Mouse (Mus musculus): Measurements from ENCODE around the gene Crmp1. TPM values are rescaled to one million over a fixed set of nuclear protein-coding genes. Genes with fewer than 3 reads are reported as not detected.

Gene Crmp1
- polyA plus RNA-seq (2014; fragmentation: Nextera tagmentation; extraction: Ambion mirVana) = 340 and 413 TPM in 2 replicates

GRCm38 (mm10) chr5:37241651-37242151 lies at the start of gene Crmp1:
Gene Crmp1 (plus strand): TSS chr5:37241940.
- peak within 1 kb of the TSS; percentile 52 for H3K4me3 ChIP-seq (ENCODE audit: low read depth, low read length)
- WGBS = 2% methylated on average over 39 of the region's 56 CpGs
- peaks cover 3% of the 10 kb centered on the region; the same call in 1 of the 2 replicates for H3K4me1 ChIP-seq (replicated peaks; ENCODE audit: control insufficient read depth, insufficient read depth, low read length)
- DNase-seq (ENCODE audit: low spot score) (peak; percentile 94), ATAC-seq (ENCODE audit: low FRiP score) (peak; percentile 77)
- H3K4me2 ChIP-seq (replicated peaks; ENCODE audit: low read depth, low read length) = peak within 1 kb of the TSS; percentile 80
- no peaks in the 10 kb centered on the region for H3K36me3 ChIP-seq (ENCODE audit: control insufficient read depth, insufficient read depth, low read length)
- H3K27ac ChIP-seq (ENCODE audit: low read depth, low read length) = peak within 1 kb of the TSS; percentile 73
- peaks cover 35% of the 10 kb centered on the region for H3K27me3 ChIP-seq (ENCODE audit: control insufficient read depth, insufficient read depth, low read length)
- H3K9ac ChIP-seq (ENCODE audit: low read depth, low read length) = peak within 1 kb of the TSS; percentile 70
- H3K9me3 ChIP-seq (ENCODE audit: control insufficient read depth, low read length) = no peaks in the 10 kb centered on the region

- H3K27ac ChIP-seq (ENCODE audit: low read depth, low read length) = peak overlapping the region; percentile 54; the same call in 1 of the 2 replicates
- H3K4me2 ChIP-seq (replicated peaks; ENCODE audit: low read depth, low read length) = no peak overlapping the region
- 78% methylated on average over 8 of the region's 8 CpGs for WGBS
- H3K9me3 ChIP-seq (ENCODE audit: control insufficient read depth, low read length) = no peaks in the 10 kb centered on the region
- H3K4me1 ChIP-seq (replicated peaks; ENCODE audit: control insufficient read depth, insufficient read depth, low read length) = peaks cover 12% of the 10 kb centered on the region
- DNase-seq (ENCODE audit: low spot score) (no peak), ATAC-seq (ENCODE audit: low FRiP score) (no peak)
- H3K9ac ChIP-seq (ENCODE audit: low read depth, low read length) = no peak overlapping the region
- no peak overlapping the region for H3K4me3 ChIP-seq (ENCODE audit: low read depth, low read length)
- H3K27me3 ChIP-seq (ENCODE audit: control insufficient read depth, insufficient read depth, low read length) = no peaks in the 10 kb centered on the region
- no peaks in the 10 kb centered on the region for H3K36me3 ChIP-seq (ENCODE audit: control insufficient read depth, insufficient read depth, low read length)
Measured at GRCm38 (mm10) chr5:37196196-37196595, 45.5 kb upstream of the Crmp1 start.

DNA sequence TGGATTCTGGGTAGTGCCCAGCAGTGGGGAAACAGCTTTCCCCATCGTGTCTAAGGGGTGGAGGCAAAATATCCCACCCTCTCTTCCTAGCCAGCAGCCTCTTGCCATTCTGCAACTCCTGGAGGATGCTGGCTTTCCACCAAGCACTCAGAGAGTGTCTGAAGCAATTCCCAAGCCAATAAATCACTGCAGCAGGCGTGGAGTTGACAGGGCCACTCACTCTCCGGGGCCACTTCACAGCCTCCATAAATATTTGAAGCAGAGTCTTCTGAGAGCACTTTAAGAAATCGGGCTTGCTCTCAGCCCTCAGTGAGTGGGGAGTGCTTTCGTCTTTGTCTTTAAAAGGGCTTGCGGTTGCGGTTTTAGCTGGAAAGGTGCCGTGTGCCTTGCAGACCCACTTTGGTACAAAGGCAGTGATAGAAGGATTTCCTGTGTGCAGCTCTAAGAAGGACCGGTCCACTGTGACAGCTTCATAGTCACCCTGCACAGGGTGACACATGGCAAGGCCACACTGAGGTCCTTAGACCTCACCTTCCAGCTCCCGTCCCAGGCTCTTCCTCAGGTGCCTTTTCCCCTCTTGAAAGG lies 45.0 kb upstream of the Crmp1 start:
- no peak overlapping the region for H3K4me2 ChIP-seq (replicated peaks; ENCODE audit: low read depth, low read length)
- WGBS = 58% methylated on average over 10 of the region's 10 CpGs
- H3K4me1 ChIP-seq (replicated peaks; ENCODE audit: control insufficient read depth, insufficient read depth, low read length) = peaks cover 12% of the 10 kb centered on the region
- no peaks in the 10 kb centered on the region for H3K27me3 ChIP-seq (ENCODE audit: control insufficient read depth, insufficient read depth, low read length)
- H3K9ac ChIP-seq (ENCODE audit: low read depth, low read length) = no peak overlapping the region
- peak overlapping the region; percentile 54 for H3K27ac ChIP-seq (ENCODE audit: low read depth, low read length)
- DNase-seq (ENCODE audit: low spot score) = no peak
- H3K9me3 ChIP-seq (ENCODE audit: control insufficient read depth, low read length) = no peaks in the 10 kb centered on the region
- H3K4me3 ChIP-seq (ENCODE audit: low read depth, low read length) = no peak overlapping the region
- ATAC-seq (ENCODE audit: low FRiP score) = no peak
- no peaks in the 10 kb centered on the region for H3K36me3 ChIP-seq (ENCODE audit: control insufficient read depth, insufficient read depth, low read length)

- Histone ChIP-seq H3K9me3 (ENCODE audit: control insufficient read depth, low read length) (no peaks in the 10 kb centered on the region), H3K27ac (ENCODE audit: low read depth, low read length) (peak overlapping the region; percentile 54), H3K9ac (ENCODE audit: low read depth, low read length) (no peak overlapping the region), H3K36me3 (ENCODE audit: control insufficient read depth, insufficient read depth, low read length) (no peaks in the 10 kb centered on the region), H3K4me1 (replicated peaks; ENCODE audit: control insufficient read depth, insufficient read depth, low read length) (peaks cover 12% of the 10 kb centered on the region), H3K27me3 (ENCODE audit: control insufficient read depth, insufficient read depth, low read length) (no peaks in the 10 kb centered on the region), H3K4me2 (replicated peaks; ENCODE audit: low read depth, low read length) (no peak overlapping the region), H3K4me3 (ENCODE audit: low read depth, low read length) (no peak overlapping the region)
- 79% methylated on average over 3 of the region's 3 CpGs for WGBS
- DNase-seq (ENCODE audit: low spot score) (no peak), ATAC-seq (ENCODE audit: low FRiP score) (no peak)
Measured at GRCm38 (mm10) chr5:37197423-37197822, 44.3 kb upstream of the Crmp1 start.

DNA sequence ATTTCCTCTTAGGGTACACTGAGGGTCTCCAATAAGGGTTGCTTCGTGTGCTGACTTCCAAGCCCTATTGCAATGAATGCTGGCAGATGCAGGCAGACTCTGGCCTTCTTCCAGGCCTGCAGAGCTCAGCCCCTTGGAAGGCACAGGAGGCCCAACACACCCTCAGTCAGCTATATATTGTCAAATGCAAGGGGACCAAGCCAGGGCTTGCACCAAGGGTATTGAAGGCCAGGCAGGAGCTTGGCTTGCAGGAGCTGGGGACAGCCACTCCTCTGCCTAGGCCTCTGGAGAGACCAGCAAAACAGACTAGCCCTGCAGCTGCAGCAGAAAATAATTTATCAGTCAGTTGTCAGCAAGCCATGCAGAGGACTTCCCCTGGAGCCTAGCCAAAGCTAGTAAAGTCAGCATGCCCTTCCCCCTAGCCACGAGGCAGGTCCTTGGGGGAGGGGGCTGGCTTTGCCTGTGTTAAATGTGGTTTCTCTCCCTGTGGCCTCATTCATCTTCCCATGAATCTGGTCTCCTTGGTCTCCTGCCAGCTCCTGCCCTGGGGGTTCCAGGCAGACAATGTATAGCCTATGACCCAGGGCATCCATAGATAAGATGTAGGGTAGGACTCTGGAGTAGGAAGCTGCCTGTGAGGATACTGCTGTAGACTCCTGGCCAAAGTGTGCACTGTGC lies 43.6 kb upstream of the Crmp1 start:
- peak overlapping the region; percentile 54 for H3K27ac ChIP-seq (ENCODE audit: low read depth, low read length)
- H3K4me2 ChIP-seq (replicated peaks; ENCODE audit: low read depth, low read length) = no peak overlapping the region
- H3K27me3 ChIP-seq (ENCODE audit: control insufficient read depth, insufficient read depth, low read length) = no peaks in the 10 kb centered on the region
- peaks cover 12% of the 10 kb centered on the region for H3K4me1 ChIP-seq (replicated peaks; ENCODE audit: control insufficient read depth, insufficient read depth, low read length)
- no peak overlapping the region for H3K4me3 ChIP-seq (ENCODE audit: low read depth, low read length)
- no peaks in the 10 kb centered on the region for H3K36me3 ChIP-seq (ENCODE audit: control insufficient read depth, insufficient read depth, low read length)
- H3K9ac ChIP-seq (ENCODE audit: low read depth, low read length) = no peak overlapping the region
- H3K9me3 ChIP-seq (ENCODE audit: control insufficient read depth, low read length) = no peaks in the 10 kb centered on the region
- ATAC-seq (ENCODE audit: low FRiP score) (peak; percentile 53), DNase-seq (ENCODE audit: low spot score) (peak; percentile 68)
- 39% methylated on average over 2 of the region's 2 CpGs for WGBS

GRCm38 (mm10) chr5:37202285-37202684 lies 39.5 kb upstream of the Crmp1 start:
- no peaks in the 10 kb centered on the region for H3K9me3 ChIP-seq (ENCODE audit: control insufficient read depth, low read length)
- no peaks in the 10 kb centered on the region for H3K36me3 ChIP-seq (ENCODE audit: control insufficient read depth, insufficient read depth, low read length)
- peak overlapping the region; percentile 85 for H3K27ac ChIP-seq (ENCODE audit: low read depth, low read length)
- 0% methylated on average over 1 of the region's 1 CpGs for WGBS
- H3K9ac ChIP-seq (ENCODE audit: low read depth, low read length) = no peak overlapping the region
- ATAC-seq (ENCODE audit: low FRiP score) = peak; percentile 84
- DNase-seq (ENCODE audit: low spot score) = peak; percentile 84
- no peaks in the 10 kb centered on the region for H3K27me3 ChIP-seq (ENCODE audit: control insufficient read depth, insufficient read depth, low read length)
- no peak overlapping the region for H3K4me3 ChIP-seq (ENCODE audit: low read depth, low read length)
- H3K4me2 ChIP-seq (replicated peaks; ENCODE audit: low read depth, low read length) = no peak overlapping the region
- peaks cover 7% of the 10 kb centered on the region for H3K4me1 ChIP-seq (replicated peaks; ENCODE audit: control insufficient read depth, insufficient read depth, low read length)

GRCm38 (mm10) chr5:37204886-37205285 lies 36.9 kb upstream of the Crmp1 start:
- no peak overlapping the region for H3K9ac ChIP-seq (ENCODE audit: low read depth, low read length)
- H3K4me3 ChIP-seq (ENCODE audit: low read depth, low read length) = no peak overlapping the region
- no peak overlapping the region for H3K4me2 ChIP-seq (replicated peaks; ENCODE audit: low read depth, low read length)
- WGBS = 78% methylated on average over 7 of the region's 7 CpGs
- no peaks in the 10 kb centered on the region for H3K27me3 ChIP-seq (ENCODE audit: control insufficient read depth, insufficient read depth, low read length)
- peaks cover 2% of the 10 kb centered on the region; the same call in 1 of the 2 replicates for H3K4me1 ChIP-seq (replicated peaks; ENCODE audit: control insufficient read depth, insufficient read depth, low read length)
- ATAC-seq (ENCODE audit: low FRiP score) (no peak), DNase-seq (ENCODE audit: low spot score) (no peak)
- no peak overlapping the region for H3K27ac ChIP-seq (ENCODE audit: low read depth, low read length)
- no peaks in the 10 kb centered on the region for H3K9me3 ChIP-seq (ENCODE audit: control insufficient read depth, low read length)
- no peaks in the 10 kb centered on the region for H3K36me3 ChIP-seq (ENCODE audit: control insufficient read depth, insufficient read depth, low read length)

GRCm38 (mm10) chr5:37205420-37205819 lies 36.3 kb upstream of the Crmp1 start:
- ATAC-seq (ENCODE audit: low FRiP score) (no peak), DNase-seq (ENCODE audit: low spot score) (no peak)
- Histone ChIP-seq H3K4me2 (replicated peaks; ENCODE audit: low read depth, low read length) (no peak overlapping the region), H3K9me3 (ENCODE audit: control insufficient read depth, low read length) (no peaks in the 10 kb centered on the region), H3K4me3 (ENCODE audit: low read depth, low read length) (no peak overlapping the region), H3K27ac (ENCODE audit: low read depth, low read length) (no peak overlapping the region), H3K4me1 (replicated peaks; ENCODE audit: control insufficient read depth, insufficient read depth, low read length) (peaks cover 2% of the 10 kb centered on the region; the same call in 1 of the 2 replicates), H3K27me3 (ENCODE audit: control insufficient read depth, insufficient read depth, low read length) (no peaks in the 10 kb centered on the region), H3K9ac (ENCODE audit: low read depth, low read length) (no peak overlapping the region), H3K36me3 (ENCODE audit: control insufficient read depth, insufficient read depth, low read length) (no peaks in the 10 kb centered on the region)
- WGBS = 92% methylated on average over 1 of the region's 1 CpGs

DNA sequence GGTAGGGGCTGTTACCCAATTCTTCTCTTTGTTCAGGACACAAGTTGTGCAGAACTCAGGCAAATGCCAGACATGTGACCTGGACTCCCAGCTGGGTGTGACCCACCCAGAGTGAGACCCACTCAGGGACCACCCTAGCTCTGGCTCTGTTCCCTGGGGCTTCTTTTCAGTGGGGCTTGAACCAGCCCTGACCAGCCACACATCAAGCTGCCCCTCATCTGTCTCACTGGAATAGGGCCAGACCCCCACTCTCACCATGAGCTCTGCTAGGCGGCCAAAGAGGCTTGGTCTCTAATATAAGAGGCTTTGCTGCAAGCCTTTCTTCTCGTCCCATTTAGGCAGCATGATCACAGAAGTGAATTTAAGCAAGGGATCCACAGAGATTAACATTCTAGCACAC lies 35.4 kb upstream of the Crmp1 start:
- H3K4me1 ChIP-seq (replicated peaks; ENCODE audit: control insufficient read depth, insufficient read depth, low read length) = peaks cover 2% of the 10 kb centered on the region; the same call in 1 of the 2 replicates
- no peaks in the 10 kb centered on the region for H3K36me3 ChIP-seq (ENCODE audit: control insufficient read depth, insufficient read depth, low read length)
- H3K27ac ChIP-seq (ENCODE audit: low read depth, low read length) = no peak overlapping the region
- H3K4me3 ChIP-seq (ENCODE audit: low read depth, low read length) = no peak overlapping the region
- H3K9me3 ChIP-seq (ENCODE audit: control insufficient read depth, low read length) = no peaks in the 10 kb centered on the region
- no peak overlapping the region for H3K4me2 ChIP-seq (replicated peaks; ENCODE audit: low read depth, low read length)
- DNase-seq (ENCODE audit: low spot score) (no peak), ATAC-seq (ENCODE audit: low FRiP score) (no peak)
- no peak overlapping the region for H3K9ac ChIP-seq (ENCODE audit: low read depth, low read length)
- 74% methylated on average over 2 of the region's 2 CpGs for WGBS
- H3K27me3 ChIP-seq (ENCODE audit: control insufficient read depth, insufficient read depth, low read length) = no peaks in the 10 kb centered on the region

Measured in hindbrain, embryonic 11.5 days (tissue).